Mouse (Mus musculus): ENCODE measurements around the gene Tmem63b. TPM values are rescaled to one million over a fixed set of nuclear protein-coding genes. Genes with fewer than 3 reads are reported as not detected.

Gene Tmem63b
- polyA plus RNA-seq, 1 experiment from 2014 or later = 83.5 TPM

- H3K4me3 ChIP-seq = no peak overlapping the region
- peak overlapping the region; percentile 67 for H3K27ac ChIP-seq
- 73% methylated on average over 7 of the region's 7 CpGs for WGBS
- peaks cover 9% of the 10 kb centered on the region; the same call in 1 of the 2 replicates for H3K27me3 ChIP-seq (ENCODE audit: insufficient read depth, poor library complexity, severe bottlenecking)
- no peaks in the 10 kb centered on the region for H3K36me3 ChIP-seq
- no peak for DNase-seq (ENCODE audit: low spot score)
- H3K4me1 ChIP-seq (replicated peaks) = peaks cover 66% of the 10 kb centered on the region
- no peaks in the 10 kb centered on the region for H3K9me3 ChIP-seq
These were observed 39.5 kb upstream of the Tmem63b start for GRCm38 (mm10) chr17:45726249-45726648.

DNA sequence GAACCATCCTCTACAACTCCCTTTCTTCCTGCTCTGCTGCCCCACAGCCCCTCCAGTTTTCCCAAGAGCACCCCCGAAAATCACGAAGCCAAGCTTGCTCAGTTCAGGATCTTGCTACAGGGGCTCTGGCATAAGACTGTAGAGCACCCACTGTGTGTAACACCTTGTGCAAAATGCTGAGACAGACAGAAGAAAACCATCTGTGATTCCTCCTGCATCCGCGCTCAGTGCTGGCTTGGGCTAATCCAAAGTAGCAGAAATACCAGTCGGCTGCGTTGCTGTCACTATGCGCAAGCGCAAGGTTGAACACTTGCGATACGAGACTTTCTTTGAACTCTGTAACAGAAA, 37.8 kb upstream of the Tmem63b start:
- peaks cover 50% of the 10 kb centered on the region for H3K4me1 ChIP-seq (replicated peaks)
- no peaks in the 10 kb centered on the region for H3K36me3 ChIP-seq
- 87% methylated on average over 10 of the region's 10 CpGs for WGBS
- no peak for DNase-seq (ENCODE audit: low spot score)
- no peaks in the 10 kb centered on the region for H3K27me3 ChIP-seq (ENCODE audit: insufficient read depth, poor library complexity, severe bottlenecking)
- peak overlapping the region; percentile 64; the same call in 1 of the 2 replicates for H3K4me3 ChIP-seq
- H3K27ac ChIP-seq = peak overlapping the region; percentile 94
- H3K9me3 ChIP-seq = 0 out of 2 replicates have a peak, but pooled peaks cover 3% of the 10 kb centered on the region

- Histone ChIP-seq H3K9me3 (0 out of 2 replicates have a peak, but pooled peaks cover 3% of the 10 kb centered on the region), H3K4me3 (peak overlapping the region; percentile 64), H3K4me1 (replicated peaks) (peaks cover 45% of the 10 kb centered on the region), H3K27ac (peak overlapping the region; percentile 94), H3K36me3 (no peaks in the 10 kb centered on the region), H3K27me3 (ENCODE audit: insufficient read depth, poor library complexity, severe bottlenecking) (no peaks in the 10 kb centered on the region)
- peak; percentile 93 for DNase-seq (ENCODE audit: low spot score)
- WGBS = 5% methylated on average over 25 of the region's 25 CpGs
These were observed 37.2 kb upstream of the Tmem63b start for GRCm38 (mm10) chr17:45723732-45724573.

- Histone ChIP-seq H3K4me3 (no peak overlapping the region), H3K4me1 (replicated peaks) (peaks cover 12% of the 10 kb centered on the region), H3K36me3 (no peaks in the 10 kb centered on the region), H3K27me3 (ENCODE audit: insufficient read depth, poor library complexity, severe bottlenecking) (no peaks in the 10 kb centered on the region), H3K9me3 (0 out of 2 replicates have a peak, but pooled peaks cover 3% of the 10 kb centered on the region), H3K27ac (no peak overlapping the region)
- WGBS = 12% methylated on average over 10 of the region's 10 CpGs
- DNase-seq (ENCODE audit: low spot score) = peak; percentile 62
These were observed 31.6 kb upstream of the Tmem63b start for GRCm38 (mm10) chr17:45718323-45718722.

DNA sequence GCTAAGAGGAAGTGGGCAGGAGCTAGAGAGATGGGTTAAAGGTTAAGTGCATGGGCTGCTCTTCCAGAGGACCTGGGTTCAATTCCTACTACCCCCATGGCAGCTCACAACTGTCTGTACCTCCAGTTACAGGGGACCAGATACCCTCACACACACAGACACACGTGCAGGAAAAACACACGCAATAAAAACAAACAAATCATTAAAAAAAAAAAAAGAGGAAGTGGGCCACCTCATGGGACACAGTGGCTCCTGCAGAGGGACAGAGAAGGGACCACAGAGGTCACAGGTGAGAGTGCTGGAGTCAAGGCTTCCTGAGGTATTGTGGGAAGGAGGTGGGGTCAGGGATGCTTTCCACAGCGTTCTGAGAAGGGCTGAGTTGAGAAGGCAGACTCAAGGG, 24.8 kb upstream of the Tmem63b start:
- H3K4me3 ChIP-seq = no peak overlapping the region
- no peaks in the 10 kb centered on the region for H3K27me3 ChIP-seq (ENCODE audit: insufficient read depth, poor library complexity, severe bottlenecking)
- H3K4me1 ChIP-seq (replicated peaks) = no peaks in the 10 kb centered on the region
- DNase-seq (ENCODE audit: low spot score) = no peak
- 64% methylated on average over 3 of the region's 3 CpGs for WGBS
- H3K9me3 ChIP-seq = no peaks in the 10 kb centered on the region
- no peaks in the 10 kb centered on the region for H3K36me3 ChIP-seq
- H3K27ac ChIP-seq = no peak overlapping the region

GRCm38 (mm10) chr17:45710407-45710806, 23.7 kb upstream of the Tmem63b start:
- WGBS = 82% methylated on average over 8 of the region's 8 CpGs
- Histone ChIP-seq H3K4me3 (no peak overlapping the region), H3K9me3 (no peaks in the 10 kb centered on the region), H3K4me1 (replicated peaks) (no peaks in the 10 kb centered on the region), H3K27me3 (ENCODE audit: insufficient read depth, poor library complexity, severe bottlenecking) (no peaks in the 10 kb centered on the region), H3K27ac (no peak overlapping the region), H3K36me3 (no peaks in the 10 kb centered on the region)
- DNase-seq (ENCODE audit: low spot score) = no peak

- Histone ChIP-seq H3K4me1 (replicated peaks) (no peaks in the 10 kb centered on the region), H3K27ac (no peak overlapping the region), H3K27me3 (ENCODE audit: insufficient read depth, poor library complexity, severe bottlenecking) (no peaks in the 10 kb centered on the region), H3K9me3 (no peaks in the 10 kb centered on the region), H3K36me3 (no peaks in the 10 kb centered on the region), H3K4me3 (no peak overlapping the region)
- WGBS = 52% methylated on average over 3 of the region's 3 CpGs
- no peak for DNase-seq (ENCODE audit: low spot score)
These were observed 23.1 kb upstream of the Tmem63b start for GRCm38 (mm10) chr17:45709829-45710228.

GRCm38 (mm10) chr17:45708179-45708578, 21.5 kb upstream of the Tmem63b start:
- no peaks in the 10 kb centered on the region for H3K36me3 ChIP-seq
- no peaks in the 10 kb centered on the region for H3K4me1 ChIP-seq (replicated peaks)
- no peak for DNase-seq (ENCODE audit: low spot score)
- no peaks in the 10 kb centered on the region for H3K9me3 ChIP-seq
- no peaks in the 10 kb centered on the region for H3K27me3 ChIP-seq (ENCODE audit: insufficient read depth, poor library complexity, severe bottlenecking)
- 85% methylated on average over 8 of the region's 8 CpGs for WGBS
- no peak overlapping the region for H3K27ac ChIP-seq
- no peak overlapping the region for H3K4me3 ChIP-seq

DNA sequence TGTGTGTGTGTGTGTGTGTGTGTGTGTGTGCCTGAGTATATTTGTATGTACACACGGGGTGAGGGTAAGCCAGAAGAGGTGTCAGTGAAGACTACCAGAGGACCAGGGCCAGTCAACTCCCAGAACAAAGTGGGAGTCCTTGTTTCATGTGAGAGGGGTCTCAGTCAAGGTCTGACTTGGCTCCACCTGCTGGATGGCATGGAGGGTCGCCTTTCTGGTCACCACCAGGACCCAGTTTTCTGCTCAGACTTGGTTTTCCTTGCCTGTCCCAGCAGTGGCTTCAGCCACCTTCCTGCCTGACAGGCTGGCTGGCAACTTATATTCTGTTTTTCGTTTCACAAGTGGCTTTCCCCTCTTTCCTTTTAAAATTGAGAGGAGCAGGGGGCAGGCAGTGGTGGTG, 20.7 kb upstream of the Tmem63b start:
- 34% methylated on average over 3 of the region's 3 CpGs for WGBS
- Histone ChIP-seq H3K9me3 (no peaks in the 10 kb centered on the region), H3K27me3 (ENCODE audit: insufficient read depth, poor library complexity, severe bottlenecking) (no peaks in the 10 kb centered on the region), H3K4me1 (replicated peaks) (peaks cover 3% of the 10 kb centered on the region), H3K36me3 (no peaks in the 10 kb centered on the region), H3K4me3 (no peak overlapping the region), H3K27ac (no peak overlapping the region)
- no peak for DNase-seq (ENCODE audit: low spot score)

- Histone ChIP-seq H3K36me3 (no peaks in the 10 kb centered on the region), H3K4me3 (no peak overlapping the region), H3K27ac (no peak overlapping the region), H3K27me3 (ENCODE audit: insufficient read depth, poor library complexity, severe bottlenecking) (no peaks in the 10 kb centered on the region), H3K4me1 (replicated peaks) (peaks cover 9% of the 10 kb centered on the region), H3K9me3 (no peaks in the 10 kb centered on the region)
- whole genome bisulfite sequencing = 87% methylated on average over 5 of the region's 5 CpGs
- DNase-seq (ENCODE audit: low spot score) = no peak
These were observed 20.1 kb upstream of the Tmem63b start for GRCm38 (mm10) chr17:45706796-45707195.

DNA sequence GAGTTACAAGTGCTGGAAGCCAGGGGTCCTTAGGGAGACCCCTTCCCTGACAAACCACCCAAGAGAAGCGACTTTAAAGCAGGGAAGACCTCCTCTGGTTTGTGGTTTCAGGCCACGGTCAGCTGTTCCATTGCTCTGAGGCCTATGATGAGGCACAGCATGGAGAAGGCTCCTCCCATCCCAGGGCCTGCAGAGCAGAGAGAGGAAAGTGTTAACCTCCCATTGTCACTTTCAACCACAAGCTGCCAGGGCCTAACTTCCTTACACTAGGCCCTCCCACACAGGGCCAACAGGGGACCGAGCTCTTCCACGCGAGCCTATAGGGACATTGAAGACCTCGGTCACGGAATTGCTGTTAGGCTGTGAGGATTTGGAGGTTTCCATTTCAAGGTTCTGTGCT, 16.5 kb upstream of the Tmem63b start:
- H3K36me3 ChIP-seq = peaks cover 13% of the 10 kb centered on the region
- H3K4me3 ChIP-seq = no peak overlapping the region
- H3K4me1 ChIP-seq (replicated peaks) = peaks cover 31% of the 10 kb centered on the region
- DNase-seq (ENCODE audit: low spot score) = no peak
- H3K9me3 ChIP-seq = no peaks in the 10 kb centered on the region
- WGBS = 61% methylated on average over 7 of the region's 7 CpGs
- H3K27ac ChIP-seq = no peak overlapping the region
- H3K27me3 ChIP-seq (ENCODE audit: insufficient read depth, poor library complexity, severe bottlenecking) = no peaks in the 10 kb centered on the region

GRCm38 (mm10) chr17:45702254-45702653, 15.5 kb upstream of the Tmem63b start:
- DNase-seq (ENCODE audit: low spot score) = no peak
- Histone ChIP-seq H3K9me3 (no peaks in the 10 kb centered on the region), H3K27me3 (ENCODE audit: insufficient read depth, poor library complexity, severe bottlenecking) (no peaks in the 10 kb centered on the region), H3K27ac (no peak overlapping the region), H3K36me3 (peaks cover 18% of the 10 kb centered on the region), H3K4me1 (replicated peaks) (peaks cover 31% of the 10 kb centered on the region), H3K4me3 (no peak overlapping the region)
- WGBS = 60% methylated on average over 4 of the region's 4 CpGs

DNA sequence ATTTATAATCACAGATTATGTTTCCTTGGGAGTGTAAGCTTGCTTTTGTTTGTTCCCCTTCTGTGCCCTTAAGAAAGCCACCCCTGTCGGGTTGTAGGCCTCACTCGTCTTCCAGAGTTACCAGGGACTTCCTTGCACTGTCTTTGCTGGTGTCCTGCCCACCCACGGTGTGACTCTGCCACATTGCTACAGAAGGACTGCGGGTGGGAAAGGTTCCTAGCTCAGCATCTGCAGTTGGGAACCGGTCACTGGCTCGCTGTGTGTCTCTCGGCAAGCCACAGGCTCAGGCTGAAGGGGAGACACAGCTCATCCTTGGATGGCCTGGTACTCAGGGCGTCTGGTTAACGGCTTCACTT, 14.5 kb upstream of the Tmem63b start:
- H3K36me3 ChIP-seq = peaks cover 28% of the 10 kb centered on the region
- WGBS = 74% methylated on average over 9 of the region's 9 CpGs
- H3K4me3 ChIP-seq = no peak overlapping the region
- H3K4me1 ChIP-seq (replicated peaks) = peaks cover 31% of the 10 kb centered on the region
- DNase-seq (ENCODE audit: low spot score) = no peak
- no peaks in the 10 kb centered on the region for H3K9me3 ChIP-seq
- peak overlapping the region; percentile 62 for H3K27ac ChIP-seq
- no peaks in the 10 kb centered on the region for H3K27me3 ChIP-seq (ENCODE audit: insufficient read depth, poor library complexity, severe bottlenecking)
